Mouse (Mus musculus) heart, embryonic 16.5 days (tissue): ENCODE results near the gene Ankrd49. TPM values are rescaled to one million over a fixed set of nuclear protein-coding genes. Genes with fewer than 3 reads are reported as not detected.

Experiments used
- ATAC-seq: fragments of 200-750 bp; cut with Nextera tagmentation; replicated peaks from 2 replicates; pipeline ENCODE4 v1.8.0; 2017; ENCODE audit warnings: moderate number of reproducible peaks; ENCODE audit not compliant: insufficient read depth, low FRiP score; ENCODE audit errors: extremely low read depth
- H3K27ac ChIP-seq: fragments of 300-500 bp; sonication (generic); 2 replicates; pipeline ENCODE4 v1.5.1; 2014; ENCODE audit warnings: mild to moderate bottlenecking, low read length, control low read depth, moderate library complexity
- H3K27me3 ChIP-seq: fragments of 300-500 bp; sonication (generic); 2 replicates; pipeline ENCODE4 v1.6.1; 2014; ENCODE audit warnings: low read length, mixed read lengths; ENCODE audit not compliant: control insufficient read depth, insufficient read depth
- H3K36me3 ChIP-seq: fragments of 300-500 bp; sonication (generic); 2 replicates; pipeline ENCODE4 v1.6.1; 2014; ENCODE audit not compliant: control insufficient read depth, insufficient read depth
- H3K4me1 ChIP-seq: fragments of 300-500 bp; sonication (generic); 2 replicates; pipeline ENCODE4 v1.6.1; 2014; ENCODE audit warnings: low read length, mixed read lengths; ENCODE audit not compliant: control insufficient read depth, insufficient read depth
- H3K4me2 ChIP-seq: fragments of 300-500 bp; sonication (generic); 2 replicates; pipeline ENCODE4 v1.6.1; 2014; ENCODE audit warnings: low read depth, mild to moderate bottlenecking, control low read depth, low read length
- H3K4me3 ChIP-seq: fragments of 300-500 bp; sonication (generic); 2 replicates; pipeline ENCODE4 v1.5.1; 2014; ENCODE audit warnings: mild to moderate bottlenecking, control low read depth, low read length
- H3K9ac ChIP-seq: fragments of 300-500 bp; sonication (generic); 2 replicates; pipeline ENCODE4 v1.6.1; 2014; ENCODE audit warnings: low read length, control low read depth
- H3K9me3 ChIP-seq: fragments of 300-500 bp; sonication (generic); replicated peaks from 2 replicates; pipeline ENCODE4 v1.6.1; 2016; ENCODE audit warnings: low read length; ENCODE audit not compliant: control insufficient read depth
- WGBS: fragments of 180-500 bp; shearing (Covaris S2); extraction: QIAGEN DNeasy Blood & Tissue Kit; methylation state at CpG from one replicate; pipeline ENCODE4 v1.1.7; 2014; 5-methylcytosine and 5-hydroxymethylcytosine counted together
- polyA plus RNA-seq: library from polyadenylated mRNA; unstranded; fragments of >200 nt; fragmentation: Nextera tagmentation; extraction: Ambion mirVana; gene quantifications from 2 replicates; pipeline ENCODE4 v1.2.1, GENCODE M21; 2015

Ankrd49 gene
- polyA plus RNA-seq, 1 experiment from 2014 or later = 27.2 TPM

GRCm38 (mm10) chr9:14753947-14754346 lies 30.7 kb downstream of the Ankrd49 start:
- Histone ChIP-seq H3K27ac (no peak overlapping the region), H3K27me3 (0 out of 2 replicates have a peak, but pooled peaks cover 8% of the 10 kb centered on the region), H3K36me3 (no peaks in the 10 kb centered on the region), H3K4me3 (no peak overlapping the region), H3K9ac (no peak overlapping the region), H3K9me3 (no peaks in the 10 kb centered on the region), H3K4me1 (peaks cover 5% of the 10 kb centered on the region), H3K4me2 (no peak overlapping the region)
- no peak for ATAC-seq

GRCm38 (mm10) chr9:14752001-14752522 lies 32.6 kb downstream of the Ankrd49 start, which contains the start of gene Fut4:
Gene Fut4, minus strand, starts transcription at chr9:14752393.
- H3K27ac ChIP-seq = no peak within 1 kb of the TSS

GRCm38 (mm10) chr9:14751503-14752000 lies 33.1 kb downstream of the Ankrd49 start:
- Histone ChIP-seq H3K27me3 (0 out of 2 replicates have a peak, but pooled peaks cover 5% of the 10 kb centered on the region), H3K27ac (no peak overlapping the region), H3K4me3 (peak overlapping the region; percentile 64), H3K36me3 (no peaks in the 10 kb centered on the region), H3K4me1 (peaks cover 5% of the 10 kb centered on the region), H3K9ac (peak overlapping the region; percentile 74), H3K4me2 (peak overlapping the region; percentile 85), H3K9me3 (no peaks in the 10 kb centered on the region)
- ATAC-seq = peak; percentile 68
- WGBS = under 1% methylated on average over 50 of the region's 50 CpGs

More at GRCm38 (mm10) chr9:14752001-14752522, 32.6 kb downstream of the Ankrd49 start, which contains the start of gene Fut4:
- H3K4me1 ChIP-seq = peaks cover 5% of the 10 kb centered on the region
- no peaks in the 10 kb centered on the region for H3K36me3 ChIP-seq
- WGBS = under 1% methylated on average over 28 of the region's 28 CpGs
- H3K9me3 ChIP-seq = no peaks in the 10 kb centered on the region
- 0 out of 2 replicates have a peak, but pooled peaks cover 5% of the 10 kb centered on the region for H3K27me3 ChIP-seq
- H3K4me2 ChIP-seq = peak within 1 kb of the TSS; percentile 85
- peak within 1 kb of the TSS; percentile 74 for H3K9ac ChIP-seq
- peak within 1 kb of the TSS; percentile 64 for H3K4me3 ChIP-seq
- ATAC-seq = peak; percentile 79

- Histone ChIP-seq H3K4me1 (peaks cover 5% of the 10 kb centered on the region), H3K9me3 (no peaks in the 10 kb centered on the region), H3K9ac (peak overlapping the region; percentile 74), H3K27ac (no peak overlapping the region), H3K27me3 (0 out of 2 replicates have a peak, but pooled peaks cover 5% of the 10 kb centered on the region), H3K4me2 (peak overlapping the region; percentile 85), H3K4me3 (peak overlapping the region; percentile 64), H3K36me3 (no peaks in the 10 kb centered on the region)
- no peak; the same call in 1 of the 2 replicates for ATAC-seq
- WGBS = 47% methylated on average over 42 of the region's 42 CpGs
These were observed 33.7 kb downstream of the Ankrd49 start for GRCm38 (mm10) chr9:14750901-14751502.

GRCm38 (mm10) chr9:14740151-14740924 lies 44.3 kb downstream of the Ankrd49 start, which contains the start of gene Piwil4:
Gene Piwil4, minus strand, starts transcription at chr9:14740733.
- Histone ChIP-seq H3K9ac (no peak within 1 kb of the TSS), H3K27me3 (0 out of 2 replicates have a peak, but pooled peaks cover 2% of the 10 kb centered on the region), H3K4me2 (no peak within 1 kb of the TSS), H3K9me3 (no peaks in the 10 kb centered on the region), H3K4me1 (no peaks in the 10 kb centered on the region), H3K27ac (no peak within 1 kb of the TSS), H3K4me3 (no peak within 1 kb of the TSS), H3K36me3 (no peaks in the 10 kb centered on the region)
- ATAC-seq = no peak
- WGBS = 82% methylated on average over 19 of the region's 19 CpGs

- H3K4me1 ChIP-seq = no peaks in the 10 kb centered on the region
- H3K4me3 ChIP-seq = no peak overlapping the region
- 70% methylated on average over 4 of the region's 4 CpGs for WGBS
- H3K27me3 ChIP-seq = 0 out of 2 replicates have a peak, but pooled peaks cover 2% of the 10 kb centered on the region
- H3K9me3 ChIP-seq = no peaks in the 10 kb centered on the region
- H3K36me3 ChIP-seq = no peaks in the 10 kb centered on the region
- no peak overlapping the region for H3K4me2 ChIP-seq
- no peak overlapping the region for H3K9ac ChIP-seq
- no peak for ATAC-seq
- H3K27ac ChIP-seq = no peak overlapping the region
These were observed 45.0 kb downstream of the Ankrd49 start for GRCm38 (mm10) chr9:14739498-14740150.

GRCm38 (mm10) chr9:14730941-14731541 lies 53.6 kb downstream of the Ankrd49 start:
- H3K36me3 ChIP-seq = no peaks in the 10 kb centered on the region
- no peaks in the 10 kb centered on the region for H3K27me3 ChIP-seq
- no peaks in the 10 kb centered on the region for H3K9me3 ChIP-seq
- peak; percentile 52 for ATAC-seq
- no peak overlapping the region for H3K27ac ChIP-seq
- WGBS = 53% methylated on average over 9 of the region's 9 CpGs
- H3K4me2 ChIP-seq = no peak overlapping the region
- no peaks in the 10 kb centered on the region for H3K4me1 ChIP-seq
- H3K9ac ChIP-seq = no peak overlapping the region
- no peak overlapping the region for H3K4me3 ChIP-seq
